Mouse (Mus musculus) stomach, embryonic 16.5 days (tissue): ENCODE data around the gene Slc39a11. TPM values are rescaled to one million over a fixed set of nuclear protein-coding genes. Genes with fewer than 3 reads are reported as not detected.

Experiments used
- ATAC-seq: fragments of 200-750 bp; cut with Nextera tagmentation; 2 replicates; pipeline ENCODE4 v1.8.0; 2017; ENCODE audit warnings: moderate number of reproducible peaks, moderate TSS enrichment; ENCODE audit not compliant: insufficient read depth, low FRiP score
- H3K27ac ChIP-seq: fragments of 300-500 bp; sonication (generic); 2 replicates; pipeline ENCODE4 v1.5.1; 2014; ENCODE audit warnings: low read length
- H3K27me3 ChIP-seq: fragments of 300-500 bp; sonication (generic); 2 replicates; pipeline ENCODE4 v1.6.1; 2014; ENCODE audit warnings: low read length, control low read depth, mixed read lengths; ENCODE audit not compliant: control insufficient read depth, insufficient read depth
- H3K36me3 ChIP-seq: fragments of 300-500 bp; sonication (generic); 2 replicates; pipeline ENCODE4 v1.6.1; 2014; ENCODE audit warnings: low read length; ENCODE audit not compliant: control insufficient read depth, insufficient read depth
- H3K4me1 ChIP-seq: fragments of 300-500 bp; sonication (generic); 2 replicates; pipeline ENCODE4 v1.6.1; 2014; ENCODE audit warnings: low read length, control low read depth, mixed read lengths; ENCODE audit not compliant: control insufficient read depth, insufficient read depth
- H3K4me2 ChIP-seq: fragments of 300-500 bp; sonication (generic); 2 replicates; pipeline ENCODE4 v1.6.1; 2014; ENCODE audit warnings: low read depth, low read length, mixed read lengths
- H3K4me3 ChIP-seq: fragments of 300-500 bp; sonication (generic); replicated peaks from 2 replicates; pipeline ENCODE4 v1.5.1; 2014; ENCODE audit warnings: mild to moderate bottlenecking, low read length
- H3K9ac ChIP-seq: fragments of 300-500 bp; sonication (generic); 2 replicates; pipeline ENCODE4 v1.6.1; 2014; ENCODE audit warnings: low read length
- H3K9me3 ChIP-seq: fragments of 300-500 bp; sonication (generic); replicated peaks from 2 replicates; pipeline ENCODE4 v1.6.1; 2016; ENCODE audit warnings: low read length, control low read depth; ENCODE audit not compliant: control insufficient read depth
- WGBS: fragments of 180-500 bp; shearing (Covaris S2); extraction: QIAGEN DNeasy Blood & Tissue Kit; methylation state at CpG from one replicate; pipeline ENCODE4 v1.1.7; 2014; 5-methylcytosine and 5-hydroxymethylcytosine counted together
- polyA plus RNA-seq: library from polyadenylated mRNA; unstranded; fragments of >200 nt; fragmentation: Nextera tagmentation; extraction: Ambion mirVana; gene quantifications from 2 replicates; pipeline ENCODE4 v1.2.1, GENCODE M21; 2015

Slc39a11 gene
- polyA plus RNA-seq, 1 experiment from 2014 or later, result 47.9 TPM

GRCm38 (mm10) chr11:113326387-113327011 lies 323.4 kb downstream of the Slc39a11 start:
- Histone ChIP-seq H3K4me1 (peaks cover 2% of the 10 kb centered on the region; the same call in 1 of the 2 replicates), H3K9ac (0 out of 2 replicates have a peak overlapping the region, but pooled peaks have one; percentile 20), H3K4me3 (no peak overlapping the region), H3K9me3 (no peaks in the 10 kb centered on the region), H3K27me3 (no peaks in the 10 kb centered on the region), H3K36me3 (no peaks in the 10 kb centered on the region), H3K27ac (no peak overlapping the region), H3K4me2 (peak overlapping the region; percentile 31; the same call in 1 of the 2 replicates)
- WGBS, result 29% methylated on average over 18 of the region's 18 CpGs
- ATAC-seq, result peak; percentile 48; the same call in 1 of the 2 replicates

- Histone ChIP-seq H3K4me1 (peaks cover 2% of the 10 kb centered on the region; the same call in 1 of the 2 replicates), H3K4me2 (no peak overlapping the region), H3K36me3 (no peaks in the 10 kb centered on the region), H3K9ac (no peak overlapping the region), H3K9me3 (0 out of 2 replicates have a peak, but pooled peaks cover 3% of the 10 kb centered on the region), H3K4me3 (no peak overlapping the region), H3K27ac (no peak overlapping the region), H3K27me3 (no peaks in the 10 kb centered on the region)
- WGBS, result 80% methylated on average over 3 of the region's 3 CpGs
- no peak for ATAC-seq
Observed at GRCm38 (mm10) chr11:113321601-113322000, 328.3 kb downstream of the Slc39a11 start.

- WGBS, result 70% methylated on average over 10 of the region's 10 CpGs
Observed at GRCm38 (mm10) chr11:113309265-113309951, 340.5 kb downstream of the Slc39a11 start.

GRCm38 (mm10) chr11:113308256-113308941 lies 341.5 kb downstream of the Slc39a11 start:
- no peak for ATAC-seq
- no peaks in the 10 kb centered on the region for H3K36me3 ChIP-seq
- WGBS, result 71% methylated on average over 4 of the region's 4 CpGs
- no peaks in the 10 kb centered on the region for H3K9me3 ChIP-seq
- H3K4me2 ChIP-seq, result no peak overlapping the region
- no peak overlapping the region for H3K9ac ChIP-seq
- no peak overlapping the region for H3K4me3 ChIP-seq
- H3K27ac ChIP-seq, result no peak overlapping the region
- no peaks in the 10 kb centered on the region for H3K4me1 ChIP-seq
- no peaks in the 10 kb centered on the region for H3K27me3 ChIP-seq

More at GRCm38 (mm10) chr11:113309265-113309951, 340.5 kb downstream of the Slc39a11 start:
- ATAC-seq, result no peak
- Histone ChIP-seq H3K9me3 (no peaks in the 10 kb centered on the region), H3K9ac (no peak overlapping the region), H3K27ac (no peak overlapping the region), H3K27me3 (no peaks in the 10 kb centered on the region), H3K4me1 (no peaks in the 10 kb centered on the region), H3K36me3 (no peaks in the 10 kb centered on the region), H3K4me2 (no peak overlapping the region), H3K4me3 (no peak overlapping the region)

- no peaks in the 10 kb centered on the region for H3K27me3 ChIP-seq
- no peaks in the 10 kb centered on the region for H3K36me3 ChIP-seq
- no peaks in the 10 kb centered on the region for H3K9me3 ChIP-seq
- H3K4me3 ChIP-seq, result no peak overlapping the region
- H3K4me2 ChIP-seq, result no peak overlapping the region
- ATAC-seq, result no peak
- no peaks in the 10 kb centered on the region for H3K4me1 ChIP-seq
- no peak overlapping the region for H3K9ac ChIP-seq
- WGBS, result 78% methylated on average over 5 of the region's 5 CpGs
- no peak overlapping the region for H3K27ac ChIP-seq
Observed at GRCm38 (mm10) chr11:113303204-113303603, 346.7 kb downstream of the Slc39a11 start.

- Histone ChIP-seq H3K9me3 (no peaks in the 10 kb centered on the region), H3K4me2 (no peak overlapping the region), H3K4me1 (peaks cover 2% of the 10 kb centered on the region; the same call in 1 of the 2 replicates), H3K27ac (no peak overlapping the region), H3K4me3 (no peak overlapping the region), H3K36me3 (no peaks in the 10 kb centered on the region), H3K9ac (no peak overlapping the region), H3K27me3 (no peaks in the 10 kb centered on the region; the same call in 1 of the 2 replicates)
- ATAC-seq, result no peak
- WGBS, result 70% methylated on average over 10 of the region's 10 CpGs
Observed at GRCm38 (mm10) chr11:113299492-113299891, 350.4 kb downstream of the Slc39a11 start.

GRCm38 (mm10) chr11:113297765-113298164 lies 352.1 kb downstream of the Slc39a11 start:
- H3K4me2 ChIP-seq, result no peak overlapping the region
- no peaks in the 10 kb centered on the region for H3K36me3 ChIP-seq
- WGBS, result 24% methylated on average over 2 of the region's 2 CpGs
- no peak overlapping the region for H3K4me3 ChIP-seq
- H3K27me3 ChIP-seq, result no peaks in the 10 kb centered on the region; the same call in 1 of the 2 replicates
- no peak overlapping the region for H3K9ac ChIP-seq
- no peaks in the 10 kb centered on the region for H3K9me3 ChIP-seq
- H3K4me1 ChIP-seq, result peaks cover 11% of the 10 kb centered on the region
- ATAC-seq, result peak; percentile 19; the same call in 1 of the 2 replicates
- no peak overlapping the region for H3K27ac ChIP-seq

GRCm38 (mm10) chr11:113296912-113297625 lies 352.8 kb downstream of the Slc39a11 start:
- Histone ChIP-seq H3K4me1 (peaks cover 11% of the 10 kb centered on the region), H3K9ac (no peak overlapping the region), H3K4me3 (no peak overlapping the region), H3K9me3 (no peaks in the 10 kb centered on the region), H3K36me3 (no peaks in the 10 kb centered on the region), H3K4me2 (no peak overlapping the region), H3K27ac (no peak overlapping the region), H3K27me3 (no peaks in the 10 kb centered on the region; the same call in 1 of the 2 replicates)
- ATAC-seq, result no peak
- WGBS, result 89% methylated on average over 22 of the region's 22 CpGs
